Mouse (Mus musculus) left cerebral cortex, postnatal 25 days (tissue): ENCODE data around the gene Hmgb3. TPM values are rescaled to one million over a fixed set of nuclear protein-coding genes. Genes with fewer than 3 reads are reported as not detected.
A peak's percentile ranks its signal among the peaks of the same experiment; 100 is the strongest.

ENCODE experiments used
- DNase-seq, 2 experiments: peaks; one replicate each; pipeline ENCODE4 v3.0.0; 2022; ENCODE audit warnings: low spot score in 2 of 2, mixed read lengths in 1 of 2
- intact Hi-C: fragments of 180-260 bp; cut with DNase I; formaldehyde crosslinking; loops from one replicate; pipeline ENCODE4 v1.15.1; 2025
- microRNA-seq, 2 experiments: library from miRNA; unstranded; fragments of <30 nt; microRNA quantifications; one replicate each; pipeline ENCODE4 v1.2.0; 2022
- total RNA-seq, 2 experiments: library from RNA; stranded (reverse); gene quantifications; 2 replicates each; pipeline ENCODE4 v1.2.3; 2021

Gene Hmgb3
- total RNA-seq, 2 experiments from 2014 or later = 36.1 to 43.8 TPM

- DNase-seq = no peak
- intact Hi-C loops = loop anchor here (10.0 kb wide), 1 partner anchor 61 kb away; no protein-coding TSS in a partner anchor
Measured at GRCm38 (mm10) chrX:71573132-71573900, 17.6 kb downstream of the Hmgb3 start.

- DNase-seq = no peak
- intact Hi-C loops = loop anchor here (10.0 kb wide), 1 partner anchor 59 kb away; no protein-coding TSS in a partner anchor
Measured at GRCm38 (mm10) chrX:71575550-71575949, 19.8 kb downstream of the Hmgb3 start.

- intact Hi-C loops = no loop called here
Measured at GRCm38 (mm10) chrX:71589181-71589580, 33.5 kb downstream of the Hmgb3 start.

GRCm38 (mm10) chrX:71601052-71601611 lies 45.4 kb downstream of the Hmgb3 start:
- intact Hi-C loops = loop anchor here (1.0 kb wide), 1 partner anchor 176 kb away; no protein-coding TSS in a partner anchor
- peak; percentile 9 to 37 for DNase-seq

More at GRCm38 (mm10) chrX:71589181-71589580, 33.5 kb downstream of the Hmgb3 start:
- DNase-seq = no peak

Small RNAs within 50 kb of the gene (microRNA-seq; reads per million reads assigned to microRNA genes)
- gene Gm23945 = 0 reads per million in 2 experiments

Other genes with a start within 250 kb of the Hmgb3 start
- 10 to 100 TPM; 41.2 to 43.3 TPM for gene Mtmr1, start 191.2 kb upstream of the Hmgb3 start, total RNA-seq
- 10 to 100 TPM; 65.1 to 66.2 TPM for gene Cd99l2, start 63.1 kb upstream of the Hmgb3 start, total RNA-seq
- gene Gpr50, start 107.7 kb downstream of the Hmgb3 start, total RNA-seq = under 1 TPM; 0.34 to 0.41 TPM